Mouse (Mus musculus) layer of hippocampus, adult 9-10 months (tissue): ENCODE results near the gene Acadl.

Experiments
- DNase-seq: peaks from one replicate; pipeline ENCODE4 v3.0.0; 2022; ENCODE audit warnings: low spot score

The Acadl gene

DNA sequence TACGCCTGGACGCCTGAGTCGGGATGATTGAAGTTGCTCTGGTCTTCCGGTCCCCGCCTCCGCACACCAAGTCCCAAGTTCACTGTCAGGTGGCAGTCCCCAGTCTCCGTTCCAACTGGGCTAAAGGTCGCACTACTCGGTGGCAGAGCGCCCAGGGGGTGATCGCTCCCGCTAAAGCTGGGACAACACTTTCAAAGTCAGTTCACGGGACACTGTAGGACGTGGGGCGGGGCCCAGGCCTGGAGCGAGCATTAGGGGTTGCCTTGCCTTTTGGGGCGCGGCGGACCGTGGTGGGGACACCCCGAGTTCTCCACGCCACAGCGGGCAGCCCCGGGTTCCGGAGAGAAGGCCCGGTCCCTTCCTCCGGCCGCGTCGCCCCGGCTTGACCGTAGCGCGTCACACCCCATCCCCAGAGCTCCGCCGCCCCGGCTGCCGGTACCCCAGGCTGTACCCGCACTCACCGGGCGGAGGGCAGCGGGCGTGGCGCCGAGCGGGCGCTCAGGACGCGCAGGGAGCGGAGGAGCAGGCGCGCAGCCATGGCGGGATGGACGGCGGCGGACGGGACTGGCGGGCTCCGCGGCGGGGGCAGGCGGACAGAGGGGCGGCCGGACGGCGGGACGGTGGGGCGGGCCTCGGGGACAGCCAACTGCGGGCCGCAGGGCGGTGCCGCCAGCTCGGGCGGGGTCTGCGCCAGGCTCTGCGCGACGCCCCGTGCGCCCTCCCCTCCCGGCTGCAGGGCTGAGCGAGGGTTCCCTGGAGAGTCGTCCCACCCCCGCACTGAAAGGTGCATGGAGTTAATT lies at the start of gene Acadl:
Gene Acadl (minus strand): TSS at position 566 of the 800 bp plus-strand sequence.
- DNase-seq: peak; percentile 18

DNA sequence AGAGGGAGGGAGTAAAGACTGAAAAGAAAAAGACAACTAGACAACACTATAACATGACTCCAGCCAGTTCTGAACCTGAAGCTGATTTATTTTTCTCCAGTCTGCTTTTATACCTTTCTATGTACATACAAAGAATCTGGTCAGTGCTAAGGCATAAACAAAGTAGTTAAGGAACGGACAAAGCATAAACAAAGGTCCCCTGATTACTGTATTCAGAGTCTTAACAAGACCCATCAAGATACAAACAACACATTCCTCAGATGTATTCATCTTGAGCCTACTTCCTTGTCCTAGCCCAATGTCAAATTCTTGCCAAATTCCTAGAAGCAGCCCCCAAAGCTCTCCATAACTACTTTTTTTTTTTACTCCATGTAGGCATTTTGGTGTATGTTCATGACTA lies 49.2 kb upstream of the Acadl start:
- no peak for DNase-seq

DNA sequence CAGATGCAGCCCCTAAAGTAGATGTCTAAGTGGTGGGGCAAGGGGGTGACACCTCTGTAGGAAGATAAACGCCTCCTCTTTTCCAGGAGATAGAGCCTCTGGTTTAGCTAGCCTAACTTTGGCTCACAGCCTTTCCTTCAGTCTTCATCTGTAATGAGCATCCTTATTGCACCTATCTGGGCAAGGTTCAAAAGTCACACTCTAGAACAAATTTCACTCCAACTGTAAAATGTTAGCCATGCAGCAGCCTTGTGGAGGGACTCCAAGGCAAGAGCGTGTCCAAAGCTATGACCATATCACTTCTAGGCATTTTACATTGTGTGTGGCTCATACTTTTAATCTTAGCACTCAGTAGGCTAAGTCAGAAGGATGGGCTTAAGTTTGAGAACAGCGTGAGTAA lies 39.5 kb upstream of the Acadl start:
- DNase-seq: no peak

DNA sequence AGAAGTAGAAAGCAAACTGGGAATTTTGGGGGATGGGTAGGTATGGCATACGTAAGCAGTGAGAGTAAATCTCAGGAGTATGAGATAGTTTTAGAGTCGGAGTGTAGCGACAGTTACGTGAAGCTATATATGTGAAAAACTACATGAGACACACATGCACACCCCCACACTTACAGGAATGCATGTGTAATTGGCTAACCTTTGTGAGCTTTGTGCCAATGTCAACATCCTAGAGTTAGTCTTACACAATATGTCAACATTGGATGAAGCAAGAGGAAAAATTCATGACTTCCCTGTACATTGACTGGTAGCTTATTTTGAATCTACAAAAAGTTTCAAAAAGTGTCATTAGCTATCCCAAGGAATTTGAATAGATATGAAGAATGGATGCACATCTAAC lies 37.9 kb upstream of the Acadl start:
- DNase-seq: no peak

DNA sequence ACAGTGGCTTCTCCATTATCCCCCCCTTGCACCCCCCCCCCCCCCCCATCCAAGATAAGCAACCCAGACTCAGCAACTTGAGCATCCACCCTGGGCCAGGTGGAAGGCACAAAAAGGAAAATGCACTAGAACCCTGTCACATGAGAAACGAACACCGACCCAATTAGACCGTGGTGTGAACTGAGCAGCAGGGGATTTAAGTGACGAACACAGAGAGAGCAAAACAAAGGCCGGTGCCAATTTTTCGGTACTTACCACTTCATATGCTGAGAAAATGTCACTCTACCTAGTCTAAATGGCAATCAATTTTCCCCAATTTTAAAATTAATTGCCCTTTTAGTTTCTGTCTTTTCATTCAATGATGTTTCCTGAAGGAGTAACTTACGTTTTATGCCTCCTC lies 35.2 kb upstream of the Acadl start:
- no peak for DNase-seq

DNA sequence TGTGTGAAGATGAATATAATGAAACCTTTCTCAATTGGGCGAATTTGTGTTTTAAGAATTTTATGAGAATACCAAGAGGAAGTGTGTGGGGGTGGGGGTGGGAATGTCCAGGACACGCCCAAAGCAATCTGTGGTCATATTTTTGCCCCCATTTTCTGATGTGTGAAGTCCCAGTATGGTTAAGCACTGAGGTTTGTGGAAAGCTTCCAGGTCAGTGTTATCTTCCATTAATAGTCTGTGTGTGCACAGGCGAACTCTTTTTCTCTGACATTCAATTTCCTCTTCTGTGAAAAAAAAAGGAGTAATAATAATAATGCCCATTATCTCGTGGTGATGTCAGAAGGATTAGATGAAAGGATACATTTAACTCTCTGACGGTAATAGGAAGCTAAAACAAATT lies 33.5 kb upstream of the Acadl start:
- peak; percentile 1 for DNase-seq

DNA sequence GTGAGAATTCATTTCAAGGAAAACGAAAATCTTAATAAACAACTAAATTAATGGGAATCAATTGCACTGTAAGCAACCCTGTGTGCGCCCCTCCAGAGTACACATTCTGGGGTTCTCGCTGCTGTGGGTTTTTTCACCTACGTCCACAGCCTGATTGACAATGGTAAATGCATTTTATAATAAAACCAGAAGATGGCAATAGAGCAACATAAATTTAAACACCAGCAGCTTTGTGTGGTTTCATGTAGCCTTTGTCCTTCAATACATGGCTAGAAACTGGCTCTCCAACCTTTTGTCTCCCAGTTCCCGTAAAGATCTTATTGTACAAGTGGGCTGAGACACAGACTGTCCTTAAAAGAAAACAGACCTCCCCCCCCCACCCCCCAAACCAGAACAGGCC lies 33.0 kb upstream of the Acadl start:
- DNase-seq: peak; percentile 38

DNA sequence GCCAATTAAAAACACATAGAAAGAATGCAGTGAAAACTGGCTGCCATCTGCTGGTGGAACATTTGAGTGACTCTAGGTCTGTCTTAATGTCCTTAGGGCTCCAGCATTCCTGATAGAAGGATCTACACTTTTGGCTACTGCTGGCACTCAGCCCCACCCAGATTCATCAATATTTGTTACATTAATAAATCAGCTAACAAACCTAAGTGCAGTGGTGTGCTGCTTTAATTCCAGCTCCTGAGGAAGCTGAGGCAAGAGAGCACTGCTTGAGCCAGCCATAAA lies 32.7 kb upstream of the Acadl start:
- peak; percentile 71 for DNase-seq

DNA sequence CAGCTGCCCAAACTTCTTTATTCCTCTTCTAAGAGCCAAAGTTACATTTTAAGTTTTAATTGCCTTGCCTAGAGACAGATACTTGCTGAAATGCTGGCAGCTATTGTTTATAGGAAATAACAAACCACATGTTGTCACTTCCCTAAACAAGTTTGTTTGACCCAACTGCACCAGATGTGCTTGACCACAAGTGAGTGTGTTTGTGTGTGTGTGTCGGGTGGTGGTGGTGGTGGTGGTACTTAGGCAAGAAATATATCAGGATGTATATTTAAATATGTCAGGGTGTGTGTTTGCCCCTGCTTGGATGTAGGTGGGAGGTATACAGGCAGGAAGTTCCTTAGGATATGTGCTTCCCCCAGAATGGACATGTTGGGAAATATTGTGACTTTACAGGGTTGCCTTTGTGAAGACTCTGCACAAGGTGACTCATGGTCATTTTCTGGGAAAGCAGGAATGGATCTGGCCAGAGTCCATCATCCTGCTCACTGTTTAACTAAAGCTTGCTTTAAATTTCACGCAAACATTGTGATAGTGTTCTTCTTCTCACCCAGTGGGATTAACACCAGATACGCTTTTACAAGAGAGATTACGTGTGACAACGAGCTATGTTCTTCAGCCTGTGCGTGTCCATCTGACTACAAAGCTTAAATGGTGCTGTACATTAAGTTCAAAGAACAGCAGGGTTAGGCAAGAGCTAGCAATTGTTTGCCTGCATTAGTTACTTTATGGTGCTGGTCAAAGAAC lies 32.2 kb upstream of the Acadl start:
- no peak for DNase-seq

DNA sequence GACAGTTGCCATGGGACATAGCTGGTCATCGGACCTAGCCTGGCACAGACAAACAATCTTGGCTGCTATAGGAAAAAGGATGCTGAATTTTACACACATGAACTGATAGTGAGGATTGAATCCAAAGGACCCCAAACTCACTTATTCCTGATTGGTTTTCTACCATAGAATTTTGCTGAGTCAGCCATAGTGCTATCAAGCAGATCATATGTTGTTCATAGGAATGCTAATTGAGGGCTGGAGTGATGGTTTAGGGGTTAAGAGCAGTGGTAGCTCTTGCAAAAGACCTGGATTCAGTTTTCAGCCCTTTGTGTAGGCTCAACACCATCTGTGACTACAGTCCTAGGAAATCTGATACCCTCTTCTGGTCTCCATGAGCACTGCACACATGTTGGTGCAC lies 24.1 kb upstream of the Acadl start:
- no peak for DNase-seq

DNA sequence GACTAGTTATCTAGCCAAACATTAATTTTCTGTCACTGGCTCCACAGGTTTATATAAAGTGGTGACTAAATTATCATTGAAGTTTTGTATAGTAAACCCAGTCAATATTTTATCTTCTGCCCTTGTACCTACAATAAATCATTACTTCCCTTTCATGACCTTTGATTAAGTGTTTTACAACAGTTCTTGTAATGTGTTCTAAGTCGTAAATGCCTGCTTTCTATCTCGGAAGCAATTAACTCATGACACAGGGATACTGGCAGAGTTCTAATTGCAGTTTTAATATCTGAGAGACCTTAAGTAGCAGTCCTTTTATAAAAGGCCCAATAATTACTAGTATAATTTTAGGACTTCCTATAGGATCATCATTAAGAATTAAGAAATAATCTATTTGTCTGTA lies 17.1 kb upstream of the Acadl start:
- DNase-seq: no peak

DNA sequence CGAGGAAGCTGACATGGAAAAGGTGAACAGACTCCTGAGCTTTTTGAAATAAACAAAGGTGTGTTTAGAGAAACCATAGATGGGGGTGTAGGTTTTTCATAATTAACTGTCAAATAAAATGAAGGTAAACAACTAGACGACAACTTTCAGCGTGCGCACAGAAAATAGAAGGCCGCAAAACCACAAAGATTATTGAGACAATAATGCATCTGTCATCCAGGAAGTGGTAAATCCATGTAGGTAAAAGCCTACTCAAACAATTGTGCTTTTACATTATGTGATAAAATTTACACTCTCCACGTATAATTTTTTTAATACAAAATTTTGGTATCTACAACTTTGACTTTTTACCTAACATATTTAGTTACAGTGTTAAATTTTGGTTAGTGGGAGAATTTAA lies 11.7 kb upstream of the Acadl start:
- DNase-seq: no peak

DNA sequence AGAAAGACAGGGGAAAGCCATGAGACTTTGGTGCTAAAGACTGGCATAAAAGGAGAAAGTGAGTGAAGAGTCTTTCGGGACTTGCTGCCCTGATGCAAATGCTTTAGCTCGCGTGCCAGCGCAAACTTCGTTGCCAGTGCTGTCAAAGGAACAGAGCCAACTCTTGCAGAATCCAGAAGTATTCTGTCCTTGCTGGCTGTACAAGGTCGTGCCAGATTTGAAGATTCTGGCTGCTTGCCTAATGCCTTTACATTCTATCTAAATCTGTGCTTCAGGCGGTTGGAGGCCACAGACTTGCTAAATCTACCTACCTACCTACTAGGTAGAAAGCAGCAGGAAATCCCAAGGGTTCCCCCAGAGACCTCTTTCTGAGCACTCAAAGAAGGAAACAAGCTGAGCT lies 8.5 kb upstream of the Acadl start:
- DNase-seq: no peak

DNA sequence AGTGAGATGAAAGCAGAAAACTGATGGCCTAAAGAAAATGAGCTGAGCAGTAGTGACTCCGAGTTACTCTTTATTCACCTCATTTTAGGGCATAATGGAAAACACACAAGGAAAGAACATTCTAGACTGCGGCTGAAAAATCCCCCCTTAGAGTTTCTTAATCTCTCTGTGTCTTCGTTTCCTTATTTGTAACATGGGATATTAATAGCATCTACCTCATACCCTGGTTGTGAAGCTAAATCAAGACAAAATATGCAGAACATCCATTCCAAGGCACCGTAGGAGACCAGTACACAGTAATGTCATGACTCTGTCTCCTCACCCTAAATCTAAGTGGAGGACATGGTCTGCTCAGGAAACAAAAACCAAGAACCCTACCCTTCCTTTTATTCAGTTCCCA lies 2.6 kb upstream of the Acadl start:
- no peak for DNase-seq

DNA sequence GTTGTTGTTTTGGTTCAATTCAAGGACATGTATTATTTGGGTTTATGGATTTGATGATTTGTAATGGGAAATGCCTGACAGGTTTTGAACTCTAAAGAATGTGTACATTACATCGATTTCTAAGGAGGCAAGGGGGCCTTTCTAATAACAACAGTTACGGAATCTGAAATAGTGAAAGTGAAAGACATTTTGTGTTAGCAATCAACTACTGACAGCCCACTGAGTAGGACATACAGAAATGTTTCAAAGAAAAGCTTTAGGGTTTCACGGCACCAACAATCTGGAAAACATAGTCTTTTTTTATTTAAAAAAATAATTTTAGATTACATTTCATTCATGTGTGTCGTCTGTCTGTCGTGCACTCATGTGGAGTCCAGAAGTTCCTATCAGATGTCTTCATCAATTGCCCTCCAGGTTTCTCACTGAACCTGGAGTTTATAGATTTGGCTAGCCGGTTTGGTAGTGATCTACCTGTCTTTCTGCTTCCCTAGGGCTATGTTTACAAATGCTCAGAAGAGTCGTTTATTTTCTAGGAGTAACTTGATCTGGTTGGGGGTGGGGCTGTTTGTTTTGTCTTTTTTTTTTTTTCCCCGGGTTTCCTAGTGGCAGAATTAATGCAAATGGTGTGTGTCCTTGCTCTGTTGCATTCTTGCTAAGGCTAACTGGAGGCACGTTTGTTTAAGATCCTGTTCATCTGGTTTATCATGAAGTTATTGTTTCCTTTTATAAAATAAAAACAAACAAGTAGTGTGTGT lies 841 bp upstream of the Acadl start:
- DNase-seq: no peak

DNA sequence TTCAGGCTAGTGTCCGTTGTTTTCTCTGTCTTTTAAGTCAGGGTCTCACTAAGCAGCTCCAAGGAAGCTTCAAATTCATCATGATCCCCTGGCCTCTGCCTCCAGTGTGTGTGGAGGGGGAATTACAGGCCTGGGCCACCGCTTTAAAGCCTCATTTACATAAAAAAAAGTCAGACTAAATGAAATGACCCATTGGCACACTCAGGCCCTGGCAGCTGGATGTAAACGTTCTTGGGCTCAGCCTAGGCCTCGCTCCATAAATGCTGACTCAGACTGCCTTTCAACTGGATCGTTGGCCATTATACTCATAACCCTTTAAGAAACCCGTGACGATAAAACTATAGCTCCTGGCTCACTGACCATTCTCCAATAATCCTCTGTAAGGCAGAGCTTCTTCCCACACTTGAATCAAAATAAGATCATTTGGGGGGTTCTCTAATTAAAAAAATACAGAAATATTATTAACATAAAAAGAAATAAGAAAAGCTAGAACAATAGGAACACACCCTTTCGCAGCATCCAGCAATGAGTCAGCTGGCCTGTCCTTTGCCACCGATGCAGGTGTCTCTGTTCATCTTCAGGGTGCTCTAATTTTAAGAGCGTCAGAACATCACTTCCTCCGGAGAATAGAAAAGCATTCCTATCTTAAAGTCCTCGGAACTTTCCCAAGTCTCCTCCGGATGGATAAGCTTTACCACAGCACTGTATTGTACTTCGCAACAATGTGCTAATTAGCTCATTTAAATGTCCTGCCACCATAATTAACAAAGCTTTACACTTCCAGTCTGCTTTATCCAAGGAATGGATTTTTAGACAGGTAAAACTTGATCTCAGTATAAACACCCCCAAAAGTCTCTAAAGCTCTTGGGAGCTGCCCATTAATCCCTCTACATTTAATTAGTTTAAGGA lies 1.1 kb downstream of the Acadl start:
- DNase-seq: no peak

DNA sequence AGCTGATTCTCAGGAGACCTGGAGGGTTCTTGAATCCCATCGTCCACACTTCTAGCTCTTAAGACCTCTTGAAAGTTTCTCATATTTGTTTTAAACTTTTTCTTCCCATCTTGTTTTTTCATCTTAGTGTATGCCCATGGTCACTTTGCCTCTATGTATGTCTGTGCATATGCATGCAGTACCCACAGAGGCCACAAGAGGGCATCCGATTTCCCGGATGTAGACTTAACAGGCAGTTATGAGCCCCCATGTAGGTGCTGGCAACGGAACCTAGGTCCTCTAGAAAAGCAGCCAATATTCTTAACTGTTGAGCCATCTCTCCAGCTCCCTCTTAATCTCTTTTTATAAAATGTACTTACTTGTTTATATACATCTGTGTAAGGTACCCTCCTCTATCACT lies 15.6 kb downstream of the Acadl start:
- no peak for DNase-seq

DNA sequence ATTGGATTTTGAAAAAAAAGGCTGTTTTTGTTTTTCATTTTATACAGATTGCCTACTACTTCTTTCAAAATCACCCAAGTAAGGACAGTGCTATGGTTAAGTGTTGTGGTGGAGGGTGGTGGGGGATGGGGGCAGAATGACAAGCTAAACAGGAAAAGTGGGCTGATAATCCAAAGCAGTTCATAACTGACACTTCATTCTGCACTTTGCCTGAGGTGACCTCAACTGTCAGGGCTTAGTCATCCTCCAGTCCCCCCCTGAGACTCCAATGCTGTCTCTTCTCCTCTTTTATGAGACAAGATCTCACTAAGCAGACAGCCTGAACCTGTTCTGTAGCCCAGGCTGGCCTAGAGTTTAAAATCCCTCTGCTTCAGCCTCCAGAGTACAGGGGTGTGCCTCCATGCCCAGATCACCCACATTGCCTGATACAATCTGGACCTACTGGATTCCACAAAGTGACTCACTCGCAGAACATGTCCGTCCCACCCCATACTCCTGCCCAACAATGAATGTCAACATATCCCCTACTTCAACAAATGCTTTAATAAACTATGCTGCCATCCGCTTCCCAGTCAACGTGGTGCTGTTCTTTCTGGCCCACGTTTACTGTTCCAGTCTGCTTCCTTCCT lies 17.3 kb downstream of the Acadl start:
- DNase-seq: no peak

DNA sequence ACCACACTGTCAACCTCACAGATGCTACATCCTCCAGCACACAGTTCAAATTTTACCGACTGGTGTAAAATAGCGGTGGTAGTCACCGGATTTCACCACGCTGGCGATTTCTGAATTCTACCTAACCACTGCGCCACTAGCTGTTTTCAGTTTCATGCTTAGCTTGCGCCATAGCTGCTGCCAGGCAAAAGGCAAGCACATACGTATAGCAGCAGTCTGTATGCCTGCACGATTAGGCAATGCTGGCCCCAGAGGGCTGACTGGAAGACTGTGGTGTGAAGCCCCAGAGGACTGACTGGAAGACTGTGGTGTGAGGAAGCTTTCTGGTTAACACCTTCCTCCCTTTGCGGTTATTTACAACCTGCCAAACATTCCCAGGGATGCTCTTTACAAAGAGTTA lies 21.1 kb downstream of the Acadl start:
- no peak for DNase-seq

DNA sequence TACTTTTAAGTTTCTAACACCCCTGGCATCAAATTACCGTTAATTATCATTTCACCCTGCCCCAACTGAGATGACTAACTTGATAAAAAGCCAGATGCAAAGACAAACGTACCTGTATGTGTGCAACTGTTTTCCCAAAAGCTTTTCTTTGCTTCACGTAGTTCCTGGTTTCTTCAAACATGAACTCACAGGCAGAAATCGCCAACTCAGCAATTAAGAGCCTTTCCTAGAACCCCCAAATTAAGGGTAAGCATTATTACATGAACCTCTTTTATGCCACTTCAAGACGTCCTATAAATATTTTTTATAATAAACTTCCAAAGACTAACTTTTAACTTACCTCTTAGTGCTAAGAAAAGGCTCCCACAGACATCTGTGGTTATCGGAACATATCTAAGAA lies 21.6 kb downstream of the Acadl start:
- DNase-seq: no peak

DNA sequence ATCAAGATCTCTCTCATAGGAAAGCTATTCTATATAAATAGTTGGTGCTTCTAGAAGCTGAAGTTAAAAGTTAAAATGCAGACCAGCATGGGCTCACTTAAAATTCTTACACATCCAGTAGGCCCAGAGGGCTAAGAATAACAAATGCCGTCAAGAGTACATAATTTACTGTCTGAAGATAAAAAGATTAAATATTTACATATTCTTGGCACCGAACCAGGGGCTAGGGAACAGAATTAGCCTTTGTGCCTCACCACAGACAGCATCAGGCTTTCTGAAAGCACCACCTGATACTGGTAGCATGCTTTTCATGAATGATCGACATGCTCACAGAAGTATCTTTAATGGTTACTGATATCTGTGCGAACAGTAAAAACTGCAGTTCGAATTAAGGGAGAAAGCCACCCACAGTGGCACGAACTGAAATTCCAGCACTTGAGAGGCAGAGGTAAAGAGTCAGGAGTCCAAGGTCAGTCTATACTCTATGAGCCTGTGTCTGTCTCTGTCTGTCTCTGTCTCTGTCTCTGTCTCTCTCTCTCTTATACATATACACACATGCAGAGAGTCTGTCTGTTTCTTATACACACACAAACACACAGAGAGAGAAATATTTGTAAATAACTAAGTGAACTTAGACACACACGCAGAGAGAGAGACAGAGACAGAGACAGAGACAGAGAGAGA lies 23.2 kb downstream of the Acadl start:
- no peak for DNase-seq
